Mouse (Mus musculus): Measurements from ENCODE around the gene Fan1. TPM values are rescaled to one million over a fixed set of nuclear protein-coding genes. Genes with fewer than 3 reads are reported as not detected.

Gene Fan1
- polyA plus RNA-seq (2012; fragmentation: generic; extraction: Trizol): 1.6 TPM
- long read RNA-seq, experiment 1: 0 reads
- long read RNA-seq, experiment 2: 0 reads

- H3K36me3 ChIP-seq (ENCODE audit: control insufficient read depth, insufficient read depth): peaks cover 32% of the 10 kb centered on the region
- TF ChIP-seq MYOD1 (IDR thresholded peaks at IDR 0.05; ENCODE audit: control insufficient read depth, insufficient read length, low read depth): no peak
- TF ChIP-seq MAX (IDR thresholded peaks at IDR 0.05): peak; percentile 70
- no peaks in the 10 kb centered on the region for H3K79me2 ChIP-seq (ENCODE audit: control insufficient read depth, insufficient read depth)
- H3K27me3 ChIP-seq (ENCODE audit: control insufficient read depth, insufficient read depth, insufficient read length): no peaks in the 10 kb centered on the region
- peak within 1 kb of the TSS; percentile 50 for H3ac ChIP-seq (ENCODE audit: control insufficient read depth, insufficient read length, low read depth)
- peak within 1 kb of the TSS; percentile 46 for H3K4me3 ChIP-seq (ENCODE audit: insufficient read depth, poor library complexity, severe bottlenecking)
- H3K79me3 ChIP-seq (ENCODE audit: low read depth): no peaks in the 10 kb centered on the region
These were observed at the start of gene Fan1 for GRCm38 (mm10) chr7:64373830-64374562. Fan1 (minus strand) TSS chr7:64374095.

GRCm38 (mm10) chr7:64403989-64404388 is 30.1 kb upstream of the Fan1 start:
- no peak overlapping the region for H3ac ChIP-seq (ENCODE audit: control insufficient read depth, insufficient read length, low read depth)
- no peaks in the 10 kb centered on the region for H3K27me3 ChIP-seq (ENCODE audit: control insufficient read depth, insufficient read depth, insufficient read length)
- no peaks in the 10 kb centered on the region for H3K79me2 ChIP-seq (ENCODE audit: control insufficient read depth, insufficient read depth)
- H3K4me3 ChIP-seq (ENCODE audit: insufficient read depth, poor library complexity, severe bottlenecking): no peak overlapping the region
- H3K36me3 ChIP-seq (ENCODE audit: control insufficient read depth, insufficient read depth): no peaks in the 10 kb centered on the region
- H3K79me3 ChIP-seq (ENCODE audit: low read depth): no peaks in the 10 kb centered on the region
- no peak for TF ChIP-seq MYOG (IDR thresholded peaks at IDR 0.05; ENCODE audit: control insufficient read depth, extremely low read depth, insufficient read length)
- no peak for TF ChIP-seq MYOD1 (IDR thresholded peaks at IDR 0.05; ENCODE audit: control insufficient read depth, insufficient read length, low read depth)
- TF ChIP-seq CTCF (IDR thresholded peaks at IDR 0.05; ENCODE audit: control insufficient read depth, insufficient read depth, insufficient read length): no peak

GRCm38 (mm10) chr7:64402452-64402851 is 28.6 kb upstream of the Fan1 start:
- H3K79me2 ChIP-seq (ENCODE audit: control insufficient read depth, insufficient read depth): no peaks in the 10 kb centered on the region
- H3K36me3 ChIP-seq (ENCODE audit: control insufficient read depth, insufficient read depth): no peaks in the 10 kb centered on the region
- TF ChIP-seq MAX (IDR thresholded peaks at IDR 0.05): no peak
- TF ChIP-seq FOSL1 (IDR thresholded peaks at IDR 0.05; ENCODE audit: insufficient read depth, low read length, poor library complexity, severe bottlenecking): no peak
- no peak for TF ChIP-seq MYOD1 (IDR thresholded peaks at IDR 0.05; ENCODE audit: control insufficient read depth, insufficient read length, low read depth)

GRCm38 (mm10) chr7:64400725-64401124 is 26.8 kb upstream of the Fan1 start:
- TF ChIP-seq MYOD1 (IDR thresholded peaks at IDR 0.05; ENCODE audit: control insufficient read depth, insufficient read length, low read depth) (no peak), MAX (IDR thresholded peaks at IDR 0.05) (no peak), MYOG (IDR thresholded peaks at IDR 0.05; ENCODE audit: control insufficient read depth, extremely low read depth, insufficient read length) (no peak), CEBPB (IDR thresholded peaks at IDR 0.05; ENCODE audit: low read depth) (no peak), CTCF (IDR thresholded peaks at IDR 0.05; ENCODE audit: control insufficient read depth, insufficient read depth, insufficient read length) (no peak), FOSL1 (IDR thresholded peaks at IDR 0.05; ENCODE audit: insufficient read depth, low read length, poor library complexity, severe bottlenecking) (no peak), USF1 (IDR thresholded peaks at IDR 0.05; ENCODE audit: low read depth) (no peak)
- no peak overlapping the region for H3ac ChIP-seq (ENCODE audit: control insufficient read depth, insufficient read length, low read depth)
- no peaks in the 10 kb centered on the region for H3K79me2 ChIP-seq (ENCODE audit: control insufficient read depth, insufficient read depth)
- no peaks in the 10 kb centered on the region for H3K79me3 ChIP-seq (ENCODE audit: low read depth)
- H3K27me3 ChIP-seq (ENCODE audit: control insufficient read depth, insufficient read depth, insufficient read length): no peaks in the 10 kb centered on the region
- no peak overlapping the region for H3K4me3 ChIP-seq (ENCODE audit: insufficient read depth, poor library complexity, severe bottlenecking)
- H3K36me3 ChIP-seq (ENCODE audit: control insufficient read depth, insufficient read depth): no peaks in the 10 kb centered on the region

More at GRCm38 (mm10) chr7:64402452-64402851, 28.6 kb upstream of the Fan1 start:
- Histone ChIP-seq H3K79me3 (ENCODE audit: low read depth) (no peaks in the 10 kb centered on the region), H3K27me3 (ENCODE audit: control insufficient read depth, insufficient read depth, insufficient read length) (no peaks in the 10 kb centered on the region), H3K4me3 (ENCODE audit: insufficient read depth, poor library complexity, severe bottlenecking) (no peak overlapping the region), H3ac (ENCODE audit: control insufficient read depth, insufficient read length, low read depth) (no peak overlapping the region)

- peak overlapping the region; percentile 80 for H3ac ChIP-seq (ENCODE audit: control insufficient read depth, insufficient read length, low read depth)
- H3K79me2 ChIP-seq (ENCODE audit: control insufficient read depth, insufficient read depth): peaks cover 39% of the 10 kb centered on the region
- H3K27me3 ChIP-seq (ENCODE audit: control insufficient read depth, insufficient read depth, insufficient read length): no peaks in the 10 kb centered on the region
- peaks cover 20% of the 10 kb centered on the region for H3K36me3 ChIP-seq (ENCODE audit: control insufficient read depth, insufficient read depth)
- peak overlapping the region; percentile 37 for H3K4me3 ChIP-seq (ENCODE audit: insufficient read depth, poor library complexity, severe bottlenecking)
- TF ChIP-seq CTCF (IDR thresholded peaks at IDR 0.05; ENCODE audit: control insufficient read depth, insufficient read depth, insufficient read length) (no peak), MYOG (IDR thresholded peaks at IDR 0.05; ENCODE audit: control insufficient read depth, extremely low read depth, insufficient read length) (no peak)
- peaks cover 26% of the 10 kb centered on the region for H3K79me3 ChIP-seq (ENCODE audit: low read depth)
These were observed 18.9 kb upstream of the Fan1 start for GRCm38 (mm10) chr7:64392819-64393151.

GRCm38 (mm10) chr7:64392122-64392818 is 18.4 kb upstream of the Fan1 start, which contains the start of the genes Mphosph10 and Mcee:
Mphosph10 (minus strand) TSS chr7:64392268.
Mcee (plus strand) TSS chr7:64392607.
- no peaks in the 10 kb centered on the region for H3K27me3 ChIP-seq (ENCODE audit: control insufficient read depth, insufficient read depth, insufficient read length)
- H3K36me3 ChIP-seq (ENCODE audit: control insufficient read depth, insufficient read depth): peaks cover 25% of the 10 kb centered on the region
- TF ChIP-seq FOSL1 (IDR thresholded peaks at IDR 0.05; ENCODE audit: insufficient read depth, low read length, poor library complexity, severe bottlenecking): no peak
- no peak for TF ChIP-seq CEBPB (IDR thresholded peaks at IDR 0.05; ENCODE audit: low read depth)
- no peak for TF ChIP-seq MYOG (IDR thresholded peaks at IDR 0.05; ENCODE audit: control insufficient read depth, extremely low read depth, insufficient read length)
- no peak for TF ChIP-seq MYOD1 (IDR thresholded peaks at IDR 0.05; ENCODE audit: control insufficient read depth, insufficient read length, low read depth)
- TF ChIP-seq CTCF (IDR thresholded peaks at IDR 0.05; ENCODE audit: control insufficient read depth, insufficient read depth, insufficient read length): no peak
- peak; percentile 98 for TF ChIP-seq MAX (IDR thresholded peaks at IDR 0.05)
- peaks cover 26% of the 10 kb centered on the region for H3K79me3 ChIP-seq (ENCODE audit: low read depth)
- H3K79me2 ChIP-seq (ENCODE audit: control insufficient read depth, insufficient read depth): peaks cover 39% of the 10 kb centered on the region
- peak within 1 kb of the TSS; percentile 74 for H3K4me3 ChIP-seq (ENCODE audit: insufficient read depth, poor library complexity, severe bottlenecking)
- peak within 1 kb of the TSS; percentile 98 for H3ac ChIP-seq (ENCODE audit: control insufficient read depth, insufficient read length, low read depth)

All from C2C12 (cell line).